20 mouse cellular contexts compared by ENCODE assay signal in genomic region chr15:78510736-78511135, GRCm38 (mm10). TPM values are rescaled to one million over a fixed set of nuclear protein-coding genes. Genes with fewer than 3 reads are reported as not detected.
DNase-seq lines count a peak whose midpoint lies in the region; ATAC-seq and TF ChIP-seq lines count a peak whose summit lies in the region.
"Had no signal": no experiment of that assay in that cellular context is flagged by ENCODE, and none has a peak within 500 bp of the region (broad histone marks: within the 10 kb centered on the region; RNA-seq: fewer than 3 reads in every experiment).

No protein-coding gene starts in this region.

- H3K9me3 ChIP-seq in midbrain, embryonic 11.5 days (ENCODE audit: control insufficient read depth, low read length) = no peaks in the 10 kb centered on the region
- H3K9me3 ChIP-seq in midbrain, embryonic 13.5 days = no peaks in the 10 kb centered on the region
- no peaks in the 10 kb centered on the region for H3K9me3 ChIP-seq in CH12.LX (replicated peaks; ENCODE audit: low read length)
- H3K9me3 ChIP-seq in embryonic facial prominence, embryonic 13.5 days = no peaks in the 10 kb centered on the region
- H3K9me3 ChIP-seq: forebrain, embryonic 15.5 days; heart, embryonic 12.5 days; kidney, embryonic 15.5 days; neural tube, embryonic 12.5 days had no signal

- H3K36me3 ChIP-seq in midbrain, embryonic 11.5 days (ENCODE audit: control insufficient read depth, insufficient read depth, low read length) = no peaks in the 10 kb centered on the region
- H3K36me3 ChIP-seq in midbrain, embryonic 13.5 days = no peaks in the 10 kb centered on the region
- H3K36me3 ChIP-seq in CH12.LX (replicated peaks in 1 of 2; ENCODE audit: control insufficient read depth in 1 of 2, insufficient read depth in 1 of 2, low read length in 1 of 2) = no peaks in the 10 kb centered on the region
- no peaks in the 10 kb centered on the region for H3K36me3 ChIP-seq in embryonic facial prominence, embryonic 13.5 days
- H3K36me3 ChIP-seq: forebrain, embryonic 15.5 days; heart, embryonic 12.5 days; kidney, embryonic 15.5 days; neural tube, embryonic 12.5 days had no signal

- in situ Hi-C loops in CH12.LX (cut with MboI; ENCODE audit: low pct_ligation_motif_present, low pct_unique_long_range_greater_than_20kb, low sequenced_read_pairs) = loop anchor here (5.0 kb wide), 1 partner anchor 63 kb away; no protein-coding TSS in a partner anchor

- H3K27ac ChIP-seq in midbrain, embryonic 11.5 days (ENCODE audit: low read depth, low read length) = no peak overlapping the region
- no peak overlapping the region for H3K27ac ChIP-seq in midbrain, embryonic 13.5 days
- peak overlapping the region; percentile 97 for H3K27ac ChIP-seq in CH12.LX (ENCODE audit: insufficient read depth, low read depth)
- H3K27ac ChIP-seq in embryonic facial prominence, embryonic 13.5 days = peak overlapping the region; percentile 16; the same call in 1 of the 2 replicates
- H3K27ac ChIP-seq: forebrain, embryonic 15.5 days; hindbrain, postnatal 0 days; kidney, embryonic 15.5 days; macrophage; neural tube, embryonic 12.5 days had no signal

- 90% methylated on average over 6 of the region's 6 CpGs for WGBS in midbrain, embryonic 11.5 days
- 95% methylated on average over 6 of the region's 6 CpGs for WGBS in midbrain, embryonic 13.5 days
- WGBS in embryonic facial prominence, embryonic 13.5 days = 90% methylated on average over 6 of the region's 6 CpGs

- TF ChIP-seq RAD21 in CH12.LX (IDR thresholded peaks at IDR 0.05; ENCODE audit: low read depth, low read length) = no peak

- H3K27me3 ChIP-seq in midbrain, embryonic 11.5 days (ENCODE audit: control insufficient read depth, insufficient read depth, low read length) = no peaks in the 10 kb centered on the region
- no peaks in the 10 kb centered on the region for H3K27me3 ChIP-seq in midbrain, embryonic 13.5 days
- no peaks in the 10 kb centered on the region for H3K27me3 ChIP-seq in CH12.LX (replicated peaks)
- H3K27me3 ChIP-seq in embryonic facial prominence, embryonic 13.5 days = no peaks in the 10 kb centered on the region
- H3K27me3 ChIP-seq: forebrain, embryonic 15.5 days; heart, embryonic 12.5 days; kidney, embryonic 15.5 days; neural tube, embryonic 12.5 days had no signal

- peak; percentile 38; the same call in 1 of the 2 replicates for TF ChIP-seq EP300 in CH12.LX (IDR thresholded peaks at IDR 0.05; ENCODE audit: low read length)

- peak; percentile 69 for DNase-seq in midbrain, embryonic 11.5 days (ENCODE audit: low spot score, missing footprints)
- DNase-seq in CH12.LX (ENCODE audit: extremely low read depth) = peak; percentile 69
- DNase-seq in gastrocnemius, postnatal 25 days = no peak
- no peak for DNase-seq in spleen, postnatal 14 days (ENCODE audit: low spot score in 2 of 2)
- no peak for DNase-seq in spleen, postnatal 36 days (ENCODE audit: low spot score in 2 of 2)
- DNase-seq: cerebellum, adult 9-10 months; heart, postnatal 36 days; right cerebral cortex, postnatal 14 days; thymus, adult 18-20 months had no signal

- H3K79me2 ChIP-seq in CH12.LX (replicated peaks; ENCODE audit: control insufficient read depth, extremely low read depth, insufficient read depth, poor library complexity, severe bottlenecking) = no peaks in the 10 kb centered on the region

- H3K4me2 ChIP-seq in midbrain, embryonic 11.5 days = no peak overlapping the region
- no peak overlapping the region for H3K4me2 ChIP-seq in midbrain, embryonic 13.5 days (replicated peaks)
- H3K4me2 ChIP-seq in CH12.LX (ENCODE audit: insufficient read depth, low read depth, poor library complexity, severe bottlenecking) = peak overlapping the region; percentile 54
- H3K4me2 ChIP-seq in embryonic facial prominence, embryonic 13.5 days = no peak overlapping the region
- H3K4me2 ChIP-seq: forebrain, embryonic 15.5 days; heart, embryonic 12.5 days; kidney, embryonic 15.5 days had no signal

- H3K4me1 ChIP-seq in midbrain, embryonic 11.5 days (ENCODE audit: control insufficient read depth, insufficient read depth, low read length) = no peaks in the 10 kb centered on the region; the same call in 1 of the 2 replicates
- H3K4me1 ChIP-seq in midbrain, embryonic 13.5 days (replicated peaks) = peaks cover 16% of the 10 kb centered on the region
- H3K4me1 ChIP-seq in CH12.LX (ENCODE audit: control insufficient read depth in 1 of 2, insufficient read depth in 2 of 2) = peaks cover 32 to 75% of the 10 kb centered on the region in 2 experiments
- H3K4me1 ChIP-seq in embryonic facial prominence, embryonic 13.5 days = peaks cover 24% of the 10 kb centered on the region

- H3K9ac ChIP-seq in midbrain, embryonic 11.5 days (ENCODE audit: low read length) = no peak overlapping the region
- no peak overlapping the region for H3K9ac ChIP-seq in midbrain, embryonic 13.5 days (replicated peaks)
- H3K9ac ChIP-seq in CH12.LX (ENCODE audit: insufficient read depth, low read depth) = peak overlapping the region; percentile 54
- 0 out of 2 replicates have a peak overlapping the region, but pooled peaks have one; percentile 27 for H3K9ac ChIP-seq in embryonic facial prominence, embryonic 13.5 days
- H3K9ac ChIP-seq: forebrain, embryonic 15.5 days; kidney, embryonic 15.5 days; neural tube, embryonic 12.5 days had no signal

- dilution Hi-C loops in CH12.LX (cut with MboI; ENCODE audit: extremely low pct_ligation_motif_present, extremely low pct_unique_long_range_greater_than_20kb, low sequenced_read_pairs) = no loop called here

- TF ChIP-seq POLR2A in CH12.LX (IDR thresholded peaks at IDR 0.05; ENCODE audit: low read depth, low read length) = no peak; the same call in 1 of the 2 replicates

- TF ChIP-seq CTCF in CH12.LX (conservative IDR thresholded peaks at IDR 0.05 in 1 of 2, IDR thresholded peaks at IDR 0.05 in 1 of 2; ENCODE audit: low read depth in 2 of 2, low read length in 2 of 2) = no peak

- ATAC-seq in midbrain, embryonic 11.5 days (ENCODE audit: low FRiP score) = no peak
- no peak for ATAC-seq in midbrain, embryonic 13.5 days
- ATAC-seq in embryonic facial prominence, embryonic 13.5 days (ENCODE audit: insufficient number of reproducible peaks, insufficient read depth, low FRiP score, low TSS enrichment, low read depth) = no peak
- ATAC-seq: forebrain, embryonic 15.5 days; hindbrain, postnatal 0 days; midbrain, embryonic 16.5 days had no signal

- H3K4me3 ChIP-seq in midbrain, embryonic 11.5 days (ENCODE audit: low read depth, low read length) = no peak overlapping the region
- H3K4me3 ChIP-seq in midbrain, embryonic 13.5 days (replicated peaks) = no peak overlapping the region
- peak overlapping the region in 1 of 3 experiments; percentile 6 for H3K4me3 ChIP-seq in CH12.LX (replicated peaks in 1 of 3; ENCODE audit: low read depth in 2 of 3, low read length in 2 of 3, poor library complexity in 1 of 3)
- no peak overlapping the region for H3K4me3 ChIP-seq in embryonic facial prominence, embryonic 13.5 days
- H3K4me3 ChIP-seq: forebrain, embryonic 15.5 days; heart, embryonic 12.5 days; kidney, embryonic 15.5 days; neural tube, embryonic 12.5 days had no signal

TF ChIP-seq in CH12.LX, 34 proteins besides CTCF, POLR2A, EP300 and RAD21 (continues in another document):
- TF ChIP-seq MEF2A (IDR thresholded peaks at IDR 0.05; ENCODE audit: borderline replicate concordance, low read depth, low read length) = no peak
- TF ChIP-seq JUND (conservative IDR thresholded peaks at IDR 0.05; ENCODE audit: low read depth, low read length) = no peak
- 0 out of 2 replicates have a peak, but pooled peaks have one; percentile 21 for TF ChIP-seq NELFE (IDR thresholded peaks at IDR 0.05; ENCODE audit: low read depth, low read length)
- no peak for TF ChIP-seq ZKSCAN1 (IDR thresholded peaks at IDR 0.05; ENCODE audit: borderline replicate concordance, low read depth, low read length)
- TF ChIP-seq KAT2A (IDR thresholded peaks at IDR 0.05; ENCODE audit: insufficient replicate concordance, low read length) = no peak
- no peak for TF ChIP-seq UBTF (IDR thresholded peaks at IDR 0.05; ENCODE audit: low read depth, low read length)
- no peak for TF ChIP-seq MXI1 (IDR thresholded peaks at IDR 0.05; ENCODE audit: low read depth, low read length)

RNA-seq across cellular contexts. Expression of gene Il2rb, which starts 15.7 kb away (rescaled TPM):
- not detected in 2 replicates for polyA plus RNA-seq in midbrain, embryonic 11.5 days (2014; fragmentation: Nextera tagmentation; extraction: Ambion mirVana)
- not detected in 2 replicates for polyA plus RNA-seq in midbrain, embryonic 13.5 days (2015; fragmentation: Nextera tagmentation; extraction: Ambion mirVana)
- 31.2 and 34.3 TPM in 2 replicates for total RNA-seq in CH12.LX (2012; rRNA removed)
- total RNA-seq in CH12.LX (2014; rRNA removed) = 26.0 and 32.1 TPM in 2 replicates
- 47.2 and 60.0 TPM in 2 replicates for polyA plus RNA-seq in CH12.LX (2012; ENCODE audit: insufficient read length, low read depth)
- 0.28 and 0.30 TPM in 2 replicates for polyA plus RNA-seq in embryonic facial prominence, embryonic 13.5 days (2015; fragmentation: Nextera tagmentation; extraction: Ambion mirVana)
- not detected for total RNA-seq in gastrocnemius, postnatal 25 days (2021)
- polyA plus RNA-seq: forebrain, embryonic 15.5 days; heart, embryonic 12.5 days; neural tube, embryonic 12.5 days had no signal

RNA-seq across cellular contexts. Expression of gene C1qtnf6, which starts 20.5 kb away (rescaled TPM):
- polyA plus RNA-seq in midbrain, embryonic 11.5 days (2014; fragmentation: Nextera tagmentation; extraction: Ambion mirVana) = 10.5 and 12.1 TPM in 2 replicates
- 4.8 and 5.6 TPM in 2 replicates for polyA plus RNA-seq in midbrain, embryonic 13.5 days (2015; fragmentation: Nextera tagmentation; extraction: Ambion mirVana)
- total RNA-seq in CH12.LX (2012; rRNA removed) (4.1 and 6.3 TPM in 2 replicates), CH12.LX (2014; rRNA removed) (5.0 and 5.7 TPM in 2 replicates)
- polyA plus RNA-seq in CH12.LX (2012; ENCODE audit: insufficient read length, low read depth) = 27.7 and 28.1 TPM in 2 replicates
- 38.6 and 41.2 TPM in 2 replicates for polyA plus RNA-seq in embryonic facial prominence, embryonic 13.5 days (2015; fragmentation: Nextera tagmentation; extraction: Ambion mirVana)
- total RNA-seq in gastrocnemius, postnatal 25 days (2021) = 10 to 100 TPM; 16.4 to 16.8 TPM

RNA-seq across cellular contexts. Expression of gene Sstr3, which starts 33.7 kb away (rescaled TPM):
- not detected in 2 replicates for polyA plus RNA-seq in midbrain, embryonic 11.5 days (2014; fragmentation: Nextera tagmentation; extraction: Ambion mirVana)
- 0.15 and 0.26 TPM in 2 replicates for polyA plus RNA-seq in midbrain, embryonic 13.5 days (2015; fragmentation: Nextera tagmentation; extraction: Ambion mirVana)
- total RNA-seq in CH12.LX (2012; rRNA removed) (not detected in 2 replicates), CH12.LX (2014; rRNA removed) (not detected in 2 replicates)
- polyA plus RNA-seq in CH12.LX (2012; ENCODE audit: insufficient read length, low read depth) = 0.14 and 0.36 TPM in 2 replicates
- polyA plus RNA-seq in embryonic facial prominence, embryonic 13.5 days (2015; fragmentation: Nextera tagmentation; extraction: Ambion mirVana) = 0.45 TPM in 1 of 2 replicates, not detected in the other
- total RNA-seq in gastrocnemius, postnatal 25 days (2021) = not detected
- total RNA-seq: heart, postnatal 36 days had no signal
- polyA plus RNA-seq: gonadal fat pad, adult 2 months; macrophage had no signal

RNA-seq across cellular contexts. Expression of gene Tmprss6, which starts 42.3 kb away (rescaled TPM):
- 0.07 and 0.34 TPM in 2 replicates for polyA plus RNA-seq in midbrain, embryonic 11.5 days (2014; fragmentation: Nextera tagmentation; extraction: Ambion mirVana)
- 0.16 TPM in 1 of 2 replicates, not detected in the other for polyA plus RNA-seq in midbrain, embryonic 13.5 days (2015; fragmentation: Nextera tagmentation; extraction: Ambion mirVana)
- total RNA-seq in CH12.LX (2012; rRNA removed) = 0.08 and 0.34 TPM in 2 replicates
- total RNA-seq in CH12.LX (2014; rRNA removed) = 0.24 TPM in 2 replicates
- polyA plus RNA-seq in CH12.LX (2012; ENCODE audit: insufficient read length, low read depth) = 0.54 and 0.70 TPM in 2 replicates
- polyA plus RNA-seq in embryonic facial prominence, embryonic 13.5 days (2015; fragmentation: Nextera tagmentation; extraction: Ambion mirVana) = 0.53 and 1.5 TPM in 2 replicates
- not detected for total RNA-seq in gastrocnemius, postnatal 25 days (2021)
- total RNA-seq: heart, postnatal 36 days; left cerebral cortex, postnatal 14 days had no signal
- polyA plus RNA-seq: macrophage had no signal

Comparison
In these comparisons a context has a peak if more than half of its experiments do, and no peak if none do; other contexts are left out.
1. DNase-seq: peak in midbrain, embryonic 11.5 days (single experiment) and CH12.LX (single experiment); none in gastrocnemius, postnatal 25 days (single experiment), spleen, postnatal 14 days (0 of 2) and spleen, postnatal 36 days (0 of 2).
2. H3K27ac ChIP-seq: peak in CH12.LX (single experiment) and embryonic facial prominence, embryonic 13.5 days (single experiment); none in midbrain, embryonic 11.5 days (single experiment) and midbrain, embryonic 13.5 days (single experiment).
3. H3K9ac ChIP-seq: peak in CH12.LX (single experiment) and embryonic facial prominence, embryonic 13.5 days (single experiment); none in midbrain, embryonic 11.5 days (single experiment) and midbrain, embryonic 13.5 days (single experiment).
4. RNA of gene Il2rb, which starts 15.7 kb away (polyA plus RNA-seq): 47.2 to 60.0 TPM in CH12.LX; 0.28 to 0.30 TPM in embryonic facial prominence, embryonic 13.5 days, not detected in midbrain, embryonic 13.5 days and not detected in midbrain, embryonic 11.5 days; every median in the first group is over 10 times any median in the second.